ENCODE assay signal across 15 mouse cellular contexts in the genomic region with DNA sequence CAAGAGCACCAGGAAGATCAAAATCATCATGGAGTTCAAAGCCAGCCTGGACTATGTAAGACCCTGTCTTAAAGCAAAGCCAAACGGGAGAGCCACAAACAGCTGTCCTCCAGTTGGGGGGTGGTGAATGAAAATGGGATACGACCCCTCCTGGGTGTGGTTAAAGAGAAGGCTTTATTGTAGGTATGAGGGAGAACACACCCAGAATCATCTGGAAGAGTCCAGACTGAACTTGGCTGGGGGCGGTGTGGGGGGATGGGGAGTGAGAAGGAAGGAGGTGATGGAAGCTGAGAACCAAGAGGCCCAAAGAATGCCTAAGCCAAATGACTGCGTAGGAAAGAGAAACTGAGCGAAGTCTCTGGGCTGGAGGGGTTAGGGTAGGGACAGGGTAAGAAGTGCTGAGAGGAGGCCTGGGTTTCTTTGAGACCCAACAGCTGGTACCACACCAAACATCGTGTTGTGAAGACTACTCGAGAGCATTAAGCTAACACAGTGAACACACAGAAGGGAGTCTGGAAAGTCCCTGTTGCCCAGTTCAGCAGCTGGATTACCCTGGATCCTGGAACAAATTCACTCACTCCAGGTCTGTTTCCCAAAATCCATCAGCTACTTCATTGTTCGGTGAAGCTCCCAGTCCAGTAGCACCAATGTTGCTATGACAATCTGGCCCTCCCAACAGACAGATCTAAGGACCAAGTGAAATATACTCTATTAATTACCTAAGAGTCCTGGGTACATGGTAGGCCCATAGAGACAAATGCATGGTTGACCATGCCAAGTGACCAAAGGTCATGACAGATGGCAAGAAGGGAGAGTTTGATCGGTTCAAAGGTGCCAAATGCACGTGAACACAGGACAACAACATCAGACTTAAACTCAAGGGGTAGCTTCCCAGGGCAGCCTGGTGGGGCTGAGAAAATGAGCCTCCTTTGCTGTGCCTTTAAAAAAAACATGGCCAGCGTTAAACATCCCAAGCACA. TPM values are rescaled to one million over a fixed set of nuclear protein-coding genes. Genes with fewer than 3 reads are reported as not detected.
A peak's percentile ranks its signal among the peaks of the same experiment; 100 is the strongest.
DNase-seq lines count a peak whose midpoint lies in the region; ATAC-seq and TF ChIP-seq lines count a peak whose summit lies in the region.
"Had no signal": no experiment of that assay in that cellular context is flagged by ENCODE, and none has a peak within 500 bp of the region (broad histone marks: within the 10 kb centered on the region; RNA-seq: fewer than 3 reads in every experiment).

No protein-coding gene starts in this region.

- H3K4me3 ChIP-seq in heart, embryonic 10.5 days = no peak overlapping the region
- no peak overlapping the region for H3K4me3 ChIP-seq in lung, postnatal 0 days (ENCODE audit: low read depth, low read length)
- H3K4me3 ChIP-seq in stomach, postnatal 0 days (ENCODE audit: low read depth, low read length) = no peak overlapping the region
- H3K4me3 ChIP-seq: neural tube, embryonic 12.5 days had no signal

- no peak overlapping the region for H3K4me2 ChIP-seq in lung, postnatal 0 days (replicated peaks; ENCODE audit: low read depth, low read length)
- no peak overlapping the region for H3K4me2 ChIP-seq in stomach, postnatal 0 days (replicated peaks; ENCODE audit: low read depth)
- H3K4me2 ChIP-seq: neural tube, embryonic 12.5 days had no signal

- H3K9me3 ChIP-seq in heart, embryonic 10.5 days = no peaks in the 10 kb centered on the region
- H3K9me3 ChIP-seq in lung, postnatal 0 days (ENCODE audit: low read length) = no peaks in the 10 kb centered on the region
- no peaks in the 10 kb centered on the region for H3K9me3 ChIP-seq in stomach, postnatal 0 days (ENCODE audit: control insufficient read depth, low read length)
- H3K9me3 ChIP-seq: neural tube, embryonic 12.5 days had no signal

- WGBS in heart, embryonic 10.5 days = 80% methylated on average over 11 of the region's 11 CpGs
- 67% methylated on average over 11 of the region's 11 CpGs for WGBS in lung, postnatal 0 days
- 73% methylated on average over 11 of the region's 11 CpGs for WGBS in stomach, postnatal 0 days

- H3K4me1 ChIP-seq in heart, embryonic 10.5 days = peaks cover 31% of the 10 kb centered on the region
- peaks cover 11% of the 10 kb centered on the region; the same call in 1 of the 2 replicates for H3K4me1 ChIP-seq in lung, postnatal 0 days (ENCODE audit: insufficient read depth, low read depth, low read length)
- peaks cover 7% of the 10 kb centered on the region; the same call in 1 of the 2 replicates for H3K4me1 ChIP-seq in stomach, postnatal 0 days (replicated peaks; ENCODE audit: control insufficient read depth, insufficient read depth)

- H3K9ac ChIP-seq in lung, postnatal 0 days (replicated peaks; ENCODE audit: low read depth) = no peak overlapping the region
- no peak overlapping the region for H3K9ac ChIP-seq in stomach, postnatal 0 days (ENCODE audit: low read length)
- H3K9ac ChIP-seq: neural tube, embryonic 12.5 days had no signal

- DNase-seq in heart, embryonic 10.5 days (ENCODE audit: low spot score) = no peak
- DNase-seq in heart, postnatal 14 days = no peak
- DNase-seq in lung, postnatal 0 days (ENCODE audit: low spot score) = peak; percentile 23
- no peak for DNase-seq in lung, postnatal 10 days
- peak; percentile 51 for DNase-seq in kidney, postnatal 10 days
- no peak for DNase-seq in stomach, postnatal 0 days (ENCODE audit: low spot score)
- DNase-seq in MN1 (ENCODE audit: low spot score) = no peak
- DNase-seq in urinary bladder, postnatal 36 days (ENCODE audit: low spot score in 2 of 2) = no peak
- DNase-seq: adrenal gland, adult 8-10 months; cerebellum, postnatal 14 days; layer of hippocampus, adult 9-11 months had no signal

- ATAC-seq in lung, postnatal 0 days = 0 out of 2 replicates have a peak, but pooled peaks have one; percentile 15
- no peak for ATAC-seq in stomach, postnatal 0 days (ENCODE audit: low FRiP score, low TSS enrichment)
- ATAC-seq: inflammation-experienced regulatory T-cells, adult 6 months; midbrain, embryonic 16.5 days had no signal

- peaks cover 8% of the 10 kb centered on the region; the same call in 1 of the 2 replicates for H3K27me3 ChIP-seq in heart, embryonic 10.5 days (ENCODE audit: insufficient read depth, poor library complexity, severe bottlenecking)
- no peaks in the 10 kb centered on the region for H3K27me3 ChIP-seq in lung, postnatal 0 days (replicated peaks; ENCODE audit: insufficient read depth, low read length)
- no peaks in the 10 kb centered on the region for H3K27me3 ChIP-seq in stomach, postnatal 0 days (ENCODE audit: control insufficient read depth, insufficient read depth, low read length)

- no peaks in the 10 kb centered on the region for H3K36me3 ChIP-seq in heart, embryonic 10.5 days
- no peaks in the 10 kb centered on the region for H3K36me3 ChIP-seq in lung, postnatal 0 days (ENCODE audit: insufficient read depth, low read length)
- H3K36me3 ChIP-seq in stomach, postnatal 0 days (ENCODE audit: control insufficient read depth, insufficient read depth, low read length) = no peaks in the 10 kb centered on the region
- H3K36me3 ChIP-seq: neural tube, embryonic 12.5 days had no signal

- peak overlapping the region; percentile 47 for H3K27ac ChIP-seq in heart, embryonic 10.5 days
- peak overlapping the region; percentile 38; the same call in 1 of the 2 replicates for H3K27ac ChIP-seq in lung, postnatal 0 days (ENCODE audit: low read length)
- peak overlapping the region; percentile 30; the same call in 1 of the 2 replicates for H3K27ac ChIP-seq in stomach, postnatal 0 days (replicated peaks)
- H3K27ac ChIP-seq: macrophage; neural tube, embryonic 12.5 days had no signal

- no peak for TF ChIP-seq CTCF in lung, postnatal 0 days (IDR thresholded peaks at IDR 0.05)
- TF ChIP-seq CTCF in stomach, postnatal 0 days (IDR thresholded peaks at IDR 0.05; ENCODE audit: low read depth) = no peak

- intact Hi-C loops in heart, postnatal 14 days (cut with DNase I) = no loop called here

- TF ChIP-seq EP300 in lung, postnatal 0 days (IDR thresholded peaks at IDR 0.05) = no peak
- TF ChIP-seq EP300 in stomach, postnatal 0 days (optimal IDR thresholded peaks at IDR 0.05) = no peak

RNA-seq across cellular contexts. Expression of gene Irf2bpl, which starts 19.5 kb away (rescaled TPM):
- 28.7 and 35.3 TPM in 2 replicates for polyA plus RNA-seq in heart, embryonic 10.5 days (2016; fragmentation: Nextera tagmentation; extraction: Ambion mirVana)
- 10 to 100 TPM; 44.7 to 51.8 TPM for total RNA-seq in heart, postnatal 14 days (2021)
- polyA plus RNA-seq in lung, postnatal 0 days (2015; fragmentation: Nextera tagmentation; extraction: Ambion mirVana) = 39.5 and 49.1 TPM in 2 replicates
- polyA plus RNA-seq in stomach, postnatal 0 days (2015; fragmentation: Nextera tagmentation; extraction: Ambion mirVana) = 19.1 and 19.8 TPM in 2 replicates

RNA-seq across cellular contexts. Expression of gene Cipc, which starts 42.7 kb away (rescaled TPM):
- 26.7 and 33.8 TPM in 2 replicates for polyA plus RNA-seq in heart, embryonic 10.5 days (2016; fragmentation: Nextera tagmentation; extraction: Ambion mirVana)
- 10 to 100 TPM; 44.2 to 45.6 TPM for total RNA-seq in heart, postnatal 14 days (2021)
- 12.5 and 14.8 TPM in 2 replicates for polyA plus RNA-seq in lung, postnatal 0 days (2015; fragmentation: Nextera tagmentation; extraction: Ambion mirVana)
- 10.1 and 10.8 TPM in 2 replicates for polyA plus RNA-seq in stomach, postnatal 0 days (2015; fragmentation: Nextera tagmentation; extraction: Ambion mirVana)

Comparison
In these comparisons a context has a peak if more than half of its experiments do, and no peak if none do; other contexts are left out.
1. DNase-seq: peak in lung, postnatal 0 days (single experiment) and kidney, postnatal 10 days (single experiment); none in heart, embryonic 10.5 days (single experiment), heart, postnatal 14 days (0 of 2), lung, postnatal 10 days (single experiment), stomach, postnatal 0 days (single experiment), MN1 (single experiment) and urinary bladder, postnatal 36 days (0 of 2).
2. Peak in every context shown above with its lines, with median percentiles within 50 percentile points of each other: H3K27ac ChIP-seq.